Mouse (Mus musculus): ENCODE measurements around the gene Wfdc18. TPM values are rescaled to one million over a fixed set of nuclear protein-coding genes. Genes with fewer than 3 reads are reported as not detected.

The Wfdc18 gene
- 33.4 and 59.0 TPM in 2 replicates for polyA plus RNA-seq (2012; rRNA removed)

DNA sequence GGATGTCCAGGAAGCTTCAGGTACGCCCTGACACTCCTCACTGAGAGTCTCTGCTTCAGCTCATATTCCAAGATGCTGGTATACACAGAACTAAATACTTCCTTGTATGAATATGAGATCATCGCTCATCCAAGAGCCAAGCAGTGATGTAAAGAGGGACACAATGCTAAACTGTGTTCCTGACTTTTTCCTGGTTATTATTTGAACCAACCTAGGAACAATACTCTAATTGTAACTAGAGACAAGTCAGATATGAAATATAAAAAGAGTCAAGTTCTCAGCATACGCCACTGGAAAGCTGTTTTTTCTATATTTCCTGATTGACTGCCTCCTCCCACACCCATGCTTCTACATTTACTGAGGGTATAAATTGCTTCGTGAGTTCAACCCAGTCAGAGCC is at the start of gene Wfdc18:
Wfdc18 (plus strand) TSS at position 301 of the 400 bp plus-strand sequence.

DNA sequence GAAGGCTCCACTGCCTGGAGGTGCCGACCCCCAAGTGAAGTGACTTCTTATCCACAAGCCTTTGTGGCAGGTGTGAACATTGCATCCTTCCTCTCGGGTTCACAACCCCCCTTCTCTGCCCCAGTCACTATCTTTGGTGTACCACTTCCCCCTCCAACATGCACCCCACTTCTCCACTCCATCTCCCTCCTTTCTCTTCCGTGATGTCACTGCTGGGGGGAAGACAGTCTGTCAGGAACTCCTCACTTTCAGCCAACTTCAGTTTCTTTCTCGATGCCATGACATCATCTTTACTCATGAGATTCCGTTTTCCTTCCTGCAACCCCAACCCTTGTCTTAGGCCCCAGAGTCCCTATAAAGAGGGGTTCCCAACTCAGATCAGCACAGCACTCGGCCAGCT is 46.6 kb upstream of the Wfdc18 start, which contains the start of gene Ccl4:
Ccl4 (plus strand) TSS at position 381 of the 400 bp plus-strand sequence.

DNA sequence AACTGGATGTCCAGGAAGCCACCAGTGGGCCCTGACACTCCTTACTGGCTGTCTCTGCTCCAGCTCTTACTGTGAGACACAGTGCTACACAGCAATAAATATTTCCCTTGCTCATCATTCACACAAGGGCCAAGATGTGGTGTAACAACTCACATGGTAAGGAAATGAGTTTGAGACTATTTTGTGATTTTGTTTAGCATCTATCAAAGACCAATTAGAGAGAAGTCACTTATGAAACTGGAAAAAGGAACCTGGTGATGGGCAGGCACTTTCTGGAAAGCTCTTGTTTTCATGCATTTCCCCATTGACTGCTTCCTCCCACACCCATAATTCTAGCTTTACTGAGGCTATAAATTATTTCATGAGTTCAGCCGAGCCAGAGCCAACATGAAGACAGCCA is 5.1 kb upstream of the Wfdc18 start, which contains the start of gene Wfdc17:
Wfdc17 (plus strand) TSS at position 287 of the 400 bp plus-strand sequence.

GRCm38 (mm10) chr11:83746681-83747080 is 37.9 kb downstream of the Wfdc18 start, which contains the start of gene Wfdc21:
Gene Wfdc21 (plus strand): TSS chr11:83746940.

GRCm38 (mm10) chr11:83753581-83754181 is 44.9 kb downstream of the Wfdc18 start, which contains the start of gene Heatr6:
Gene Heatr6 (plus strand): TSS chr11:83753696.

Other genes starting within 250 kb of the Wfdc18 start
- gene Mmp28, start 245.9 kb upstream of the Wfdc18 start, polyA plus RNA-seq (2012; rRNA removed) = 8.9 and 11.6 TPM in 2 replicates
- gene Taf15, start 235.9 kb upstream of the Wfdc18 start, polyA plus RNA-seq (2012; rRNA removed) = 2.2 and 2.3 TPM in 2 replicates
- gene Heatr9, start 186.8 kb upstream of the Wfdc18 start, polyA plus RNA-seq (2012; rRNA removed) = not detected in 2 replicates
- 16.5 and 41.1 TPM in 2 replicates for gene Ccl5, start 178.5 kb upstream of the Wfdc18 start, polyA plus RNA-seq (2012; rRNA removed)
- 0.57 and 1.0 TPM in 2 replicates for gene Ccl9, start 130.4 kb upstream of the Wfdc18 start, polyA plus RNA-seq (2012; rRNA removed)
- 4.4 and 6.0 TPM in 2 replicates for gene Ccl6, start 115.9 kb upstream of the Wfdc18 start, polyA plus RNA-seq (2012; rRNA removed)
- not detected in 2 replicates for gene Rpl9-ps1, start 63.4 kb upstream of the Wfdc18 start, polyA plus RNA-seq (2012; rRNA removed)
- gene Ccl3, start 59.7 kb upstream of the Wfdc18 start, polyA plus RNA-seq (2012; rRNA removed) = 3.2 and 3.7 TPM in 2 replicates
- 1.7 and 3.3 TPM in 2 replicates for gene Ccl4, start 46.4 kb upstream of the Wfdc18 start, polyA plus RNA-seq (2012; rRNA removed)
- 1.3 and 2.2 TPM in 2 replicates for gene Wfdc17, start 5.0 kb upstream of the Wfdc18 start, polyA plus RNA-seq (2012; rRNA removed)
- 13.8 and 17.7 TPM in 2 replicates for gene Wfdc21, start 37.9 kb downstream of the Wfdc18 start, polyA plus RNA-seq (2012; rRNA removed)
- gene Heatr6, start 44.7 kb downstream of the Wfdc18 start, polyA plus RNA-seq (2012; rRNA removed) = 28.4 and 30.6 TPM in 2 replicates
- 4.4 and 7.7 TPM in 2 replicates for gene Hnf1b, start 141.0 kb downstream of the Wfdc18 start, polyA plus RNA-seq (2012; rRNA removed)
- 1.7 and 2.2 TPM in 2 replicates for gene Ddx52, start 233.0 kb downstream of the Wfdc18 start, polyA plus RNA-seq (2012; rRNA removed)